Mouse (Mus musculus) limb, embryonic 12.5 days (tissue): ENCODE data around the gene Rad54l. TPM values are rescaled to one million over a fixed set of nuclear protein-coding genes. Genes with fewer than 3 reads are reported as not detected.
A peak's percentile ranks its signal among the peaks of the same experiment; 100 is the strongest.

Experiments
- ATAC-seq: fragments of 200-750 bp; cut with Nextera tagmentation; 2 replicates; pipeline ENCODE4 v1.8.0; 2017; ENCODE audit warnings: low read depth, moderate TSS enrichment; ENCODE audit not compliant: insufficient number of reproducible peaks, insufficient read depth, low FRiP score, low TSS enrichment
- H3K27ac ChIP-seq: fragments of 300-500 bp; sonication (generic); 2 replicates; pipeline ENCODE4 v1.5.1; 2016; ENCODE audit warnings: mild to moderate bottlenecking, moderate library complexity
- H3K27me3 ChIP-seq: fragments of 300-500 bp; sonication (generic); 2 replicates; pipeline ENCODE4 v1.6.1; 2016; ENCODE audit warnings: mild to moderate bottlenecking, moderate library complexity
- H3K36me3 ChIP-seq: fragments of 300-500 bp; sonication (generic); 2 replicates; pipeline ENCODE4 v1.6.1; 2016; ENCODE audit warnings: mild to moderate bottlenecking, moderate library complexity
- H3K4me1 ChIP-seq: fragments of 300-500 bp; sonication (generic); replicated peaks from 2 replicates; pipeline ENCODE4 v1.6.1; 2016
- H3K4me2 ChIP-seq: fragments of 300-500 bp; sonication (generic); 2 replicates; pipeline ENCODE4 v1.6.1; 2016; ENCODE audit warnings: mild to moderate bottlenecking, moderate library complexity
- H3K4me3 ChIP-seq: fragments of 300-500 bp; sonication (generic); replicated peaks from 2 replicates; pipeline ENCODE4 v1.5.1; 2016; ENCODE audit warnings: mild to moderate bottlenecking
- H3K9ac ChIP-seq: fragments of 300-500 bp; sonication (generic); replicated peaks from 2 replicates; pipeline ENCODE4 v1.6.1; 2016; ENCODE audit warnings: mild to moderate bottlenecking, moderate library complexity
- H3K9me3 ChIP-seq: fragments of 300-500 bp; sonication (generic); 2 replicates; pipeline ENCODE4 v1.6.1; 2016; ENCODE audit warnings: mild to moderate bottlenecking, moderate library complexity
- WGBS: fragments of 180-500 bp; shearing (Covaris S2); methylation state at CpG from one replicate; pipeline ENCODE4 v1.1.7; 2016; 5-methylcytosine and 5-hydroxymethylcytosine counted together
- polyA plus RNA-seq: library from polyadenylated mRNA; unstranded; fragments of >200 nt; fragmentation: Nextera tagmentation; extraction: Ambion mirVana; gene quantifications from 2 replicates; pipeline ENCODE4 v1.2.1, GENCODE M21; 2016

Rad54l gene
- polyA plus RNA-seq, 1 experiment from 2014 or later = 59.2 TPM

DNA sequence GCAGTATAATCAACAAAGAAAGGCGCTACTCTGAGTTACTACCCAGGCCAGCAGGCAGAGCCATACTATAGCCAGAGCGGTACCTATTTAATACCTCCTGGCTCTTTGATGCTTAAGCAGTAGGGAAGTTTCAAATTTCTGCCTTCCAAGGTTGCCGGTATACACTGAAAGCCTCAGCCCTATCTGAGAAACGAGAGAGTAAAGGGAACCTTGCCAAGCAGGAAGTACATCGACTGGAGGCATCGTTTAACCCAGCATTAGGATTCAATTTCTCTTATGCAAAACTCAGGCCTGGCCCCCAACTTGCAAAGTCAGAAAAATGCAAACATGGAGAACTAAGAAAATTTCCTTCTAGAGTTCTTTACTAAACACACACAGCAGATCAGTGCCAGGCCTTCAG lies 53.4 kb downstream of the Rad54l start:
- Histone ChIP-seq H3K9me3 (no peaks in the 10 kb centered on the region), H3K27me3 (no peaks in the 10 kb centered on the region), H3K9ac (no peak overlapping the region), H3K4me2 (no peak overlapping the region), H3K36me3 (peaks cover 49% of the 10 kb centered on the region), H3K4me3 (no peak overlapping the region), H3K27ac (no peak overlapping the region), H3K4me1 (peaks cover 14% of the 10 kb centered on the region)
- no peak for ATAC-seq
- 79% methylated on average over 6 of the region's 6 CpGs for WGBS

DNA sequence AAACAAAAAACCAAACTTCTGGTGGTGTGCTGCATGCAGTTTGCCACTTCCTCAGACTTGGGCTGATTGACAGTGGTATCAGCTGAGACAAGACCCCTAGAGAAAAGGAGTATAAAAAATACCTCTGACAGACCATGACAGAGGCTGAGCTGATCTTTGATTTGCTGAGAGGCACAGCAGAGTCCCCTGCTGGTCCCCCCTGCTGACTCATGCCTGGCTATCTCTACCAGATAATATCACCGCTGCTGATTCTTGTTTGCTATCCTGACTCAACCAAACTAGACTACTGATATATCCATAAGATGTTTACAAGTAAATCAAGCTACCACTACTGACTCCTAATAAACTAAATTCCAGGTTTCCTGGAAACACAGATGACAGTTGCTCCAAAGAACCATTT lies 59.6 kb downstream of the Rad54l start:
- Histone ChIP-seq H3K9ac (no peak overlapping the region), H3K9me3 (no peaks in the 10 kb centered on the region), H3K36me3 (peaks cover 41% of the 10 kb centered on the region), H3K27me3 (no peaks in the 10 kb centered on the region), H3K4me3 (no peak overlapping the region), H3K27ac (no peak overlapping the region), H3K4me2 (no peak overlapping the region), H3K4me1 (no peaks in the 10 kb centered on the region)
- no peak for ATAC-seq
- WGBS = 60% methylated on average over 1 of the region's 1 CpGs

DNA sequence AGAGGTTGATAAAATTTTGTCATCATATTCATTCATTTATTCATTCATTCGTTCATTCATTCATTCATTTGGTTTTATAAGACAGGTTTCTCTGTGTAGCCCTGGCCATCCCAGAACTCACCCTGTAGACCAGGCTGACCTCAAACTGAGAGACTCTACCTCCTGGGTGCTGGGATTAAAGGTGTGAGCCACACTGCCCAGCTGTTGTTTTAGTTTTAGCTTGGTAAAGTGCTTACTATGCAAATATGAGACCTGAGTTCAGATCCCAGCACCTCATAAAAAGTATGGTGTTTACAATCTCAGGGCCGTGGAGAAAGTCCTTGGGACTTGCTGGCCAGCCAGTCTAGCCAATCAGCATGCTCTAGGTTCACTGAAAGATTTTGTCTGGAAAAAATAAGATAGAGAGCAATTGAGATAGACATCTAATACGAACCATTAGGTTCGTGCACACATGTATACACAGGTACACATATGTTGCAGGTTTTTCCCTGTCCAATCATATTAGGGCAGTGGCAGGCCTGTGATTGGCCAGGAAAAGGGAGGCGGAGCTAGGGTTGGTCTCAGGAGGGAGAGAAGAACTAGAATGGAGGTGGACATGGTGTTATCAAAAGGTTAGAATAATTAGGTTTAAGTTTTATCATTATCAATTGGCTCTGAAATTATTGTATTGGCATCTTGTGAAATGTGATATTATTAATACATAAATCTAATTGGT lies 64.3 kb downstream of the Rad54l start:
- no peak overlapping the region for H3K9ac ChIP-seq
- H3K36me3 ChIP-seq = no peaks in the 10 kb centered on the region
- H3K27me3 ChIP-seq = no peaks in the 10 kb centered on the region
- no peak for ATAC-seq
- H3K4me1 ChIP-seq = 0 out of 2 replicates have a peak, but pooled peaks cover 3% of the 10 kb centered on the region
- no peak overlapping the region for H3K4me2 ChIP-seq
- WGBS = 75% methylated on average over 5 of the region's 5 CpGs
- H3K9me3 ChIP-seq = no peaks in the 10 kb centered on the region
- H3K27ac ChIP-seq = no peak overlapping the region
- H3K4me3 ChIP-seq = no peak overlapping the region

DNA sequence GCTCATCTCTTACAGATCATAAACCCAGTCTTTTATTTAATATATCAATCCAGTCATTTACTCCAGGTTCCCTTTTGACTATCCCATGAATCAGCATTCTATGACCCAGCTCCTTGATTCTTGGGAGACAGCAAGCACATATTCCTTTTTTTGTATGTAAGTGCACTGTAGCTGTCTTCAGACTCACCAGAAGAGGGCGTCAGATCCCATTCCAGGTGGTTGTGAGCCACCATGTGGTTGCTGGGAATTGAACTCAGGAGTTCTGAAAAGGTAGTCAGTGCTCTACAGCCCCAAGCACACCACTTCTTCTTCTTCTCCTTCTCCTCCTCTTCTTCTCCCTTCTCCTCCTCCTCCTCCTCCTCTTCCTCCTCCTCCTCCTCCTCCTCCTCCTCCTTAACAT lies 65.9 kb downstream of the Rad54l start:
- Histone ChIP-seq H3K36me3 (no peaks in the 10 kb centered on the region), H3K9me3 (no peaks in the 10 kb centered on the region), H3K4me2 (no peak overlapping the region), H3K9ac (no peak overlapping the region), H3K4me1 (peaks cover 10% of the 10 kb centered on the region; the same call in 1 of the 2 replicates), H3K4me3 (no peak overlapping the region), H3K27ac (no peak overlapping the region), H3K27me3 (no peaks in the 10 kb centered on the region)
- ATAC-seq = no peak
- WGBS = 4% methylated on average over 1 of the region's 1 CpGs

DNA sequence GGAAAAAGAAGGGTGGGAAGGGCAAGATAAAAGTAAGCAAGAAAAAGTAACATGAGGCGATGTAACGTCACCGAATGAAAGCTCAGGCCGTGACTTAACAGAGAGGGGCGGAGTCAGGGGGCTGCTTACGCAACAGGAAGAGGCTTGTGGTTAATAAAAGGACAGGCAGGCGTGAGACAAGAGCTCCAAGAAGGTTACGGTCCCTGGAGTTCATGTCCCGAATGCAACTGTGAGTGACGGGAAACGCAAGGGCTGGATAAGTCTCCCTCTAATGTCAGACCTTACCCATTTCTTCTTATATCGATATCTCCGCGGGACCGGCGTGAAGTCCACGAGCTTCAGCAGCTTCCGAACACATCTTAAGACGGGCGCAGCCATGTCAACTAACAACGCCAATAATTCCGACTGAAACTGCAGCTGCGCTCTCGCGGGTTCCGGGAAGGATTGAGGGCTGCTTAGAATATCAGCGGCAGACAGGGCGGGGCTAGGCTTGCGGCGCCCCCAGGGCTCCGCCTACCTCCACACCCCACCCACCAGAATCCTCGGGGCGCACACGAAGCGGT lies 70.0 kb downstream of the Rad54l start, which contains the start of gene Nsun4:
Nsun4 (minus strand) TSS at position 478 of the 563 bp plus-strand sequence.
- Histone ChIP-seq H3K9me3 (no peaks in the 10 kb centered on the region), H3K4me2 (peak within 1 kb of the TSS; percentile 80), H3K4me3 (peak within 1 kb of the TSS; percentile 53), H3K9ac (peak within 1 kb of the TSS; percentile 63), H3K27ac (peak within 1 kb of the TSS; percentile 89), H3K36me3 (peaks cover 3% of the 10 kb centered on the region; the same call in 1 of the 2 replicates), H3K4me1 (peaks cover 16% of the 10 kb centered on the region; the same call in 1 of the 2 replicates), H3K27me3 (no peaks in the 10 kb centered on the region)
- under 1% methylated on average over 35 of the region's 35 CpGs for WGBS
- peak; percentile 96 for ATAC-seq

DNA sequence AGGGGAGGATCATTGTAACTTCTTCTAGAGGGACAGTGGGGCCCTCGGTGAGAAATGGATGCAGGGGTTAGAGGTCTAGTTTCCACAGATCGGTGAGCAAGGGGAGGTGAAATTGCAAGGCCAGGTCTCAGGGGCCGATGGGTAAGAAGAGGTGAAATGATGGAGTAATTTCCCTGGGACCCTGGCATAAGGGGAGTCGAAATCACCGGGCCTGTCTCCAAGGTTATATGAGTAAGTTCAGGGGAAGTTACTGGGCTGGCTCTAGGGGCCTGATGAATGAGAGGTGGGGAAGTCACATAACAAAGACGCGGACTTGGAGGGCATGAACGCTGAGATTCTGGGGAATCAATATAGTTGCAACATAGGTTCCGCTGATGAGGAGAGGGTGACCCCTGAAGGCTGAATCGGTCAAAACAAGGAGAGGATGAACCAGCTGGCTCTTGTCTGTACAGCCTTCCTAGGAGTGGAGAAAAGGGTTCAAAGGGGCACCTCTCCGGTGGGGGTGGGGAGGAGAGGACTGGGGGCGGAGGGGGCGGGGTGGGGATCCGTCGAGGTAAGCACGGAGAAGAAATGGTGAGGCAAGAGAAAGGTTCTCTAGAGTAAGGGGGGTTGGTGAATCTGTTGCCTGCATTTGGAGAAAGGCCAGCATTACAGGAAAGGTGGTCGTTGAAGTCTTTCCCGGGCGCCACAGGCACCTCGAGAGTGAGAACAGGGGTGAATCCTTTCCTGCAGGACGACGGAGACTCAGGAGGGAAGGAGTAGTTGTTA lies 70.8 kb downstream of the Rad54l start:
- H3K36me3 ChIP-seq = peaks cover 11% of the 10 kb centered on the region
- WGBS = 10% methylated on average over 22 of the region's 22 CpGs
- peak overlapping the region; percentile 80 for H3K4me2 ChIP-seq
- H3K27me3 ChIP-seq = no peaks in the 10 kb centered on the region
- no peaks in the 10 kb centered on the region for H3K9me3 ChIP-seq
- H3K9ac ChIP-seq = peak overlapping the region; percentile 63
- ATAC-seq = no peak
- H3K4me3 ChIP-seq = peak overlapping the region; percentile 53
- peak overlapping the region; percentile 89 for H3K27ac ChIP-seq
- H3K4me1 ChIP-seq = peaks cover 16% of the 10 kb centered on the region; the same call in 1 of the 2 replicates

DNA sequence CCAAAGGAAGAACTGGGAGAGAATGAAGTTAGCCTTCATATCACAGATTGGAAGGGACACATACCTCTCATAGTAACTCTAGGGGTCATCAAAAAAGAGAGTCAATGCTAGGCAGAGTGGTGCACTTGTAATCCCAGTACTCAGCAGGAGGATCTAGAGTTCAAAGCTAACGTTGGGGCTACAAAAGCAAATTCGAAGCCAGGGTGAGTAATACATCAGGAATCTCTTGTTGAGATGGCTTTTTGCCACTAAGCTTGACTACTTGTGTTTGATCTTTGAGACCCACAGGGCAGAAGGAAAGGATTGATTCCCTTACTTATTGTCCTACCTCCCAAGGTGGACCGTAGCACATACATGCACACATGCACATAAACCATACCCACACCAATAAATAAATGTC lies 74.3 kb downstream of the Rad54l start:
- H3K4me1 ChIP-seq = peaks cover 13% of the 10 kb centered on the region; the same call in 1 of the 2 replicates
- no peak overlapping the region for H3K4me2 ChIP-seq
- H3K9me3 ChIP-seq = no peaks in the 10 kb centered on the region
- WGBS = 80% methylated on average over 3 of the region's 3 CpGs
- no peak overlapping the region for H3K9ac ChIP-seq
- ATAC-seq = no peak
- H3K27me3 ChIP-seq = no peaks in the 10 kb centered on the region
- peaks cover 23% of the 10 kb centered on the region for H3K36me3 ChIP-seq
- H3K27ac ChIP-seq = no peak overlapping the region
- H3K4me3 ChIP-seq = no peak overlapping the region

DNA sequence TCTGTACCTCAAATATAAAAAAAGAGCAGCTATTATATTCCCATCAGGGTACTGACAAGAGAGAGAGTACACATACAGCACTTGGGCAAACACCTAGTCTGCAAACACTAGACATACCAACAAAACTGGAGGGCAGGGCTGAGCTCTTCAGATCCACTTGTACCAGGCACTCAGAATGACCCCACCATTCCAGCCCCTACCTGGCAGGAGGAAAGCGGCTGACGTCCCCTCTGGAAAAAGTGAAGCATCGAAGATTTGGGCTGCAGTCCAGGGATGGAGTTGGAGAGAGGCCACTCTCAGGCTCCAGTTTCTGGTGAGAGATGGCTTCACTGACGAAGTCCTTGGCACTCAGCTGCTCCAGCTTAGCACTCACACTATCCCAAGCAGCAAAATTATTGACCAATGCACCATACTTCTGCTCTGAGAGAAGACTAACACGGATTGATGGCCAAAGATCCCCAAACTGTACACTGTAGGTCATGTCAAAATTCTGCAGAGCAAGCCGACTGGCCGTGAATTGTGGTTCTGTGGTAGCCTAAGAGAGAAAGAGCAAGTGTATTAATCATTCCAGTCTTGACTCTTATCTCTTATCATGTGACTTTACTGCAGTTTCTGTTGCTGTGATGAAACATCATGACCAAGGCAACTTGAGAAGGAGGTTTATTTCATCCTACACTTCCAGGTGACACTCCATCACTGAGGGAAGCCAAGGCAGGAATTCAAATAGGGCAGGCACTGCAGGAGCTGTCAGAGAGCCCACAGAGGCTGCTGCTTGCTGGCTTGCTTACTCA lies 75.2 kb downstream of the Rad54l start:
- Histone ChIP-seq H3K9ac (no peak overlapping the region), H3K4me2 (no peak overlapping the region), H3K27me3 (no peaks in the 10 kb centered on the region), H3K4me3 (no peak overlapping the region), H3K36me3 (peaks cover 30% of the 10 kb centered on the region), H3K4me1 (peaks cover 11% of the 10 kb centered on the region; the same call in 1 of the 2 replicates), H3K27ac (no peak overlapping the region), H3K9me3 (no peaks in the 10 kb centered on the region)
- ATAC-seq = no peak
- WGBS = 82% methylated on average over 7 of the region's 7 CpGs

DNA sequence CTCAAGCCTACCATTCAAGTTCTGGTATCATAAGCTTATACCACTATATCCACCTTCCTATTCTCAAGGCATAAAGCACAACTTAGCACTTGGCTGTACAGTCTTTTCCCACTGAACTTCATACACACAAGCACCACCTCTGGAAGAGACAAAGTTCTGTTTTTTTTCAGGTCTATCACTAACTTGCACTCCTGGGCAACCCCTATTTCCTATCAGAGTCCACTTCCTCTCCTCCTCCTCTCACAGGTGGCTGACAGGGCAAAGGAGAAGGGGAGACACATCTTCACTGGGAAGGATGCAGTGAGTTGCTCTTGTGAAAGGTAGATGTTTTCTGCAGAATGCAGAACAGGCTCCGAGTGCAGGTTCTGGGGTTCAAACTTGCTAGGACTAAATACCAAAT lies 75.8 kb downstream of the Rad54l start:
- Histone ChIP-seq H3K4me3 (no peak overlapping the region), H3K27ac (no peak overlapping the region), H3K27me3 (no peaks in the 10 kb centered on the region), H3K9me3 (no peaks in the 10 kb centered on the region), H3K4me1 (peaks cover 7% of the 10 kb centered on the region; the same call in 1 of the 2 replicates), H3K9ac (no peak overlapping the region), H3K4me2 (no peak overlapping the region), H3K36me3 (peaks cover 36% of the 10 kb centered on the region)
- ATAC-seq = no peak
- 91% methylated on average over 1 of the region's 1 CpGs for WGBS

DNA sequence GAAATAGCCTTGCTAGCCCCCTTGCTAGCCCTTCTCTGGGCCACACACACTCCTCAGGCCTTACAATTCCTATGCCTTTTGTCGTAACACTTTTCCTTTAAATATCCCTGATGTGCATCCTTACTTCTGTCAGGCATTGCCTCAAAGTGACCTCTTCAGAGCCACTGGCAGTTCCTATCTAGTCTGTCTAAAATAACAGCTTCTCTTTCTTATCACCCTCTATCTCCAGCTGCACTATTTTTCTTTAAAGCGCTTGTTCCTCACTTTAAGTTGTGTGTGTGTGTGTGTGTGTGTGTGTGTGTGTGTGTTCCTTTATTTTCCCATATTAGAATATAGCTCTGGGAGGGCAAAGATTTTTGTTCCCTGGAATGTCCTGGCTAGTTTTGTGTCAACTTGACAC lies 76.9 kb downstream of the Rad54l start:
- ATAC-seq = no peak
- Histone ChIP-seq H3K4me3 (no peak overlapping the region), H3K27me3 (no peaks in the 10 kb centered on the region), H3K4me1 (no peaks in the 10 kb centered on the region), H3K4me2 (no peak overlapping the region), H3K9me3 (no peaks in the 10 kb centered on the region), H3K27ac (no peak overlapping the region), H3K9ac (no peak overlapping the region), H3K36me3 (peaks cover 45% of the 10 kb centered on the region)
- WGBS = 92% methylated on average over 2 of the region's 2 CpGs
